Mouse (Mus musculus): ENCODE measurements around the gene Ufd1. TPM values are rescaled to one million over a fixed set of nuclear protein-coding genes. Genes with fewer than 3 reads are reported as not detected.
A peak's percentile ranks its signal among the peaks of the same experiment; 100 is the strongest.

The Ufd1 gene
- 82.3 and 86.1 TPM in 2 replicates for polyA plus RNA-seq (2015; fragmentation: Nextera tagmentation; extraction: Ambion mirVana)

DNA sequence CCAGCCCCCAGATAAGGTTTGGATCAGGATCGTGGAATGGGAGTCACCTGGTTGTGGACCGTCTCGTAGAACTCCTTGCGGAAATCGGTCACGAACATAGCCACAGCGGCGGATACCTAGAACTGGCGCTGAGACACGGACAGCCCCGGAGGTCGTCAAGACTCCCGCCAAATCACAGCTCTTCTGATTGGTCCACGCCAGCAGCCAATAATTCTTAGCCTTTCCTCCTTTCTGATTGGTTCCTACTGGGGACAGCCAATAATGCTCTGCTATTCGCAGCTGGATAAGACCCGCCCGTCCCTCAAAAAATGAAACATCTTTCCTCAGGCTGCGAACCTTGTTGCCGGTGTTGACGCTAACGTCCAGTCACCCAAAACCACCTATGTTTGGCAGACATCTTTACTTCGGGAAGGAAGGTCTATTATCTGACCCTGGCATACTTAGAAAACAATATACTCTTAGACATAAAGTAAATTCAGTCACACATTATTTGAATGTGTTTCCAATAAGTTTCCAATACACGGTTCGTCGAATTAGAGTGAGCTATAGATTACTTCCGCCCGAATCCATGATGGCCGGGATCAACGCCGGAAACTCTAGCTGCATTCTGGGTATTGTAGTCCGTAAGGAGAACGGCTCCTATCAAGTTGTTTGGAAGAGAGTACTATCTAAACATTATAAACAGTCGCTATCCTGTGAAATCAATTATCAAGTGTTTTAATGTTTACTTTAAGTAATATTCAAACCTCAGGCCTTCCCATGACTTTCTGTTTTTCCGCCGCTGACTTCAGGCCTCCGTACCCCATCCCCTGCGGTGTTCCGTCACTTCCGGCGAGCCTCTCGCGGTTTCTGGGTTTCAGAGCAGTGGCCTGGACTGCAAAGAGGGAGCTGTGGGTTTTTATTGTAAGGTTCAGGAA lies at the start of gene Ufd1, which contains the start of gene Cdc45:
TSS of gene Ufd1 (plus strand) at position 312 of the 917 bp plus-strand sequence.
TSS of gene Cdc45 (minus strand) at position 520 of the 917 bp plus-strand sequence.
- under 1% methylated on average over 42 of the region's 42 CpGs for WGBS
- ATAC-seq (replicated peaks; ENCODE audit: low FRiP score, low read depth), result peak; percentile 95
- H3K36me3 ChIP-seq (ENCODE audit: insufficient read depth, low read length), result peaks cover 24% of the 10 kb centered on the region
- no peaks in the 10 kb centered on the region for H3K9me3 ChIP-seq (replicated peaks; ENCODE audit: low read length)
- H3K27me3 ChIP-seq (ENCODE audit: insufficient read depth, low read length), result no peaks in the 10 kb centered on the region
- peak within 1 kb of the TSS; percentile 95 for H3K4me3 ChIP-seq (replicated peaks; ENCODE audit: low read depth, low read length)
- TF ChIP-seq CTCF (IDR thresholded peaks at IDR 0.05; ENCODE audit: low read depth), result no peak
- DNase-seq (ENCODE audit: low spot score), result peak; percentile 99
- peak within 1 kb of the TSS; percentile 92 for H3K27ac ChIP-seq
- H3K4me2 ChIP-seq (ENCODE audit: low read length), result peak within 1 kb of the TSS; percentile 77
- peaks cover 5% of the 10 kb centered on the region for H3K4me1 ChIP-seq (replicated peaks; ENCODE audit: insufficient read depth, low read length)
- peak within 1 kb of the TSS; percentile 89 for H3K9ac ChIP-seq (ENCODE audit: low read depth, low read length)

DNA sequence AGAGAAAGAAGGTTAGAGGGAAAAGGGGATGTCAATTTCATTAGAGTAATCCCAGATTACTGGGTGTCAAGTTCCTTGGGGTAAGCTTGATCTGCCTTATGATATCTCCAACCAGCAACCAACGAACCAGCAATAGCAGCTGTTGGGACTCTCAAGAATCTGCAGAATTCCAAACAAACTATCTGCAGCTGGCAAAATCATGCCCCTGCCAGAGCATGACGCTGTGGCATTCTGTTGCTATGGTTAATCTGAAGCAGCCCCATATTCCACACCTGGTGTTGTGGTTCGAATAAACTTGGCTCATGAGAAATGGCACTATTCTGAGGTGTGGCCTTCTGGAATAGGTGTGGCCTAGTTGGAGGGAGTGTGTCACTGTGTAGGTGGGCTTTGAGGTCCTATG lies 48.6 kb upstream of the Ufd1 start:
- ATAC-seq (replicated peaks; ENCODE audit: low FRiP score, low read depth) (no peak), DNase-seq (ENCODE audit: low spot score) (no peak)
- Histone ChIP-seq H3K36me3 (ENCODE audit: insufficient read depth, low read length) (no peaks in the 10 kb centered on the region), H3K27ac (no peak overlapping the region), H3K9ac (ENCODE audit: low read depth, low read length) (no peak overlapping the region), H3K27me3 (ENCODE audit: insufficient read depth, low read length) (no peaks in the 10 kb centered on the region), H3K9me3 (replicated peaks; ENCODE audit: low read length) (no peaks in the 10 kb centered on the region), H3K4me3 (replicated peaks; ENCODE audit: low read depth, low read length) (no peak overlapping the region), H3K4me2 (ENCODE audit: low read length) (no peak overlapping the region), H3K4me1 (replicated peaks; ENCODE audit: insufficient read depth, low read length) (no peaks in the 10 kb centered on the region)
- 69% methylated on average over 3 of the region's 3 CpGs for WGBS
- no peak for TF ChIP-seq CTCF (IDR thresholded peaks at IDR 0.05; ENCODE audit: low read depth)

- Histone ChIP-seq H3K9me3 (replicated peaks; ENCODE audit: low read length) (no peaks in the 10 kb centered on the region), H3K4me2 (ENCODE audit: low read length) (no peak overlapping the region), H3K36me3 (ENCODE audit: insufficient read depth, low read length) (no peaks in the 10 kb centered on the region), H3K4me1 (replicated peaks; ENCODE audit: insufficient read depth, low read length) (no peaks in the 10 kb centered on the region), H3K27ac (no peak overlapping the region), H3K27me3 (ENCODE audit: insufficient read depth, low read length) (no peaks in the 10 kb centered on the region), H3K4me3 (replicated peaks; ENCODE audit: low read depth, low read length) (no peak overlapping the region), H3K9ac (ENCODE audit: low read depth, low read length) (no peak overlapping the region)
- DNase-seq (ENCODE audit: low spot score), result no peak
- WGBS, result 71% methylated on average over 4 of the region's 4 CpGs
- no peak for ATAC-seq (replicated peaks; ENCODE audit: low FRiP score, low read depth)
- no peak for TF ChIP-seq CTCF (IDR thresholded peaks at IDR 0.05; ENCODE audit: low read depth)
These were observed 45.2 kb upstream of the Ufd1 start for GRCm38 (mm10) chr16:18766390-18766789.

- Histone ChIP-seq H3K4me1 (replicated peaks; ENCODE audit: insufficient read depth, low read length) (no peaks in the 10 kb centered on the region; the same call in 1 of the 2 replicates), H3K9ac (ENCODE audit: low read depth, low read length) (no peak overlapping the region), H3K27ac (no peak overlapping the region), H3K4me2 (ENCODE audit: low read length) (no peak overlapping the region), H3K4me3 (replicated peaks; ENCODE audit: low read depth, low read length) (no peak overlapping the region), H3K27me3 (ENCODE audit: insufficient read depth, low read length) (no peaks in the 10 kb centered on the region), H3K36me3 (ENCODE audit: insufficient read depth, low read length) (no peaks in the 10 kb centered on the region), H3K9me3 (replicated peaks; ENCODE audit: low read length) (no peaks in the 10 kb centered on the region)
- DNase-seq (ENCODE audit: low spot score) (no peak), ATAC-seq (replicated peaks; ENCODE audit: low FRiP score, low read depth) (no peak)
- no peak for TF ChIP-seq CTCF (IDR thresholded peaks at IDR 0.05; ENCODE audit: low read depth)
- WGBS, result 75% methylated on average over 1 of the region's 1 CpGs
These were observed 42.1 kb upstream of the Ufd1 start for GRCm38 (mm10) chr16:18769501-18769900.

DNA sequence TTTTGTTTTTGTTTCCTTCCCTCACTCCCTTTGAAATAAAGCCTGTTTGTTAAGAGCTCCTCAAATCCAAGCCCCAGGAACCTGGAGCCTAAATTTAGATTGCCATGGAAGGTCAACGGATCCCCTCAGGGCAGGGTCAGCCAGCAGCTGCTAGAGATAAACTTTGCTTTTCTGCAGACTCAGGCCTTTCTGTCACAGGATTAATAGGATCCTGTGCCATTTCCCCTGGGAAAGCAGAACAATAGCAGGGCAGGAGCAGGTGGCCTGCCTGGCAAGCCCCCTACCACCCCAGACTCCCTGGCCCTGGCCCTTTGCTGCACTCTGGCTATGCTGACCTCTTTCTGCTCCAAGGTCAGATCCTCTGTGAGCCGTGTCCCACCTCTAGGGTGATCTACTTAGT lies 37.6 kb upstream of the Ufd1 start:
- Histone ChIP-seq H3K36me3 (ENCODE audit: insufficient read depth, low read length) (no peaks in the 10 kb centered on the region), H3K9me3 (replicated peaks; ENCODE audit: low read length) (no peaks in the 10 kb centered on the region), H3K27ac (no peak overlapping the region; the same call in 1 of the 2 replicates), H3K27me3 (ENCODE audit: insufficient read depth, low read length) (0 out of 2 replicates have a peak, but pooled peaks cover 14% of the 10 kb centered on the region), H3K9ac (ENCODE audit: low read depth, low read length) (no peak overlapping the region), H3K4me1 (replicated peaks; ENCODE audit: insufficient read depth, low read length) (peaks cover 16% of the 10 kb centered on the region; the same call in 1 of the 2 replicates), H3K4me2 (ENCODE audit: low read length) (no peak overlapping the region), H3K4me3 (replicated peaks; ENCODE audit: low read depth, low read length) (no peak overlapping the region)
- DNase-seq (ENCODE audit: low spot score), result peak; percentile 32
- WGBS, result 29% methylated on average over 2 of the region's 2 CpGs
- ATAC-seq (replicated peaks; ENCODE audit: low FRiP score, low read depth), result no peak
- no peak for TF ChIP-seq CTCF (IDR thresholded peaks at IDR 0.05; ENCODE audit: low read depth)

GRCm38 (mm10) chr16:18775621-18776555 lies 35.7 kb upstream of the Ufd1 start:
- Histone ChIP-seq H3K4me3 (replicated peaks; ENCODE audit: low read depth, low read length) (peak overlapping the region; percentile 52), H3K9ac (ENCODE audit: low read depth, low read length) (peak overlapping the region; percentile 31), H3K27me3 (ENCODE audit: insufficient read depth, low read length) (0 out of 2 replicates have a peak, but pooled peaks cover 14% of the 10 kb centered on the region), H3K36me3 (ENCODE audit: insufficient read depth, low read length) (no peaks in the 10 kb centered on the region), H3K4me2 (ENCODE audit: low read length) (peak overlapping the region; percentile 75), H3K4me1 (replicated peaks; ENCODE audit: insufficient read depth, low read length) (peaks cover 16% of the 10 kb centered on the region; the same call in 1 of the 2 replicates), H3K9me3 (replicated peaks; ENCODE audit: low read length) (no peaks in the 10 kb centered on the region), H3K27ac (peak overlapping the region; percentile 68)
- TF ChIP-seq CTCF (IDR thresholded peaks at IDR 0.05; ENCODE audit: low read depth), result no peak
- ATAC-seq (replicated peaks; ENCODE audit: low FRiP score, low read depth) (no peak), DNase-seq (ENCODE audit: low spot score) (no peak)
- WGBS, result 44% methylated on average over 18 of the region's 18 CpGs
